Mouse (Mus musculus): ENCODE measurements around the gene Edn2.

Edn2 gene

DNA sequence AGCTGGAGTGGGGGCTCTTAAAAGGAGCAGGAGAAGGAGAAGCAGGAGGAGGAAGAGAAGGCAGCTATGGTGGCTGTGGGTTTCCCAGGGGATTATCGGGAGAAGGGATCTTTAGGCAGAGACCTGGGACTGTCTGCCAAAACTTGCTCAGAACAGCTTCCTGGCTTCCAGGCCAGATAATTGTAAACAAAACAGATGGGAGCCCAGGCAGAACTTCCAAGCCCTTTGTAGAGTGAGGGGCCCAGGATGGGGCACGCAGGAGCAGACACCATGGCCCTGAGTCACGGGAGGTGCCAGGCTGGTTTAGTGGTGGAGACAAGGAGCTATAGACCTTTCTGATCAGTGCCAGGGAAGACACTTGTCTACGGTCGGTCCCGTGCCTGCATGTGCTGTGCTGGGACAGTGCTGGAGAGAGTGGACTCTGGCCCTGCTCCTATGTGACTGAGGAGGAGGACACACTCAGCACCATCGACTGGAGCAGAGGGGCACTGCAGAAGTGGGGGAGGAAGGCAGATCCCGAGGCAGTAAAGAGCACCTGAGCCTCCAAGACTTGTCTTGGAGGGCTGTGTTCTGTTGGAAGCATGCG, 43.4 kb downstream of the Edn2 start:
- in situ Hi-C loops (cut with MseI, MboI), result no loop called here

DNA sequence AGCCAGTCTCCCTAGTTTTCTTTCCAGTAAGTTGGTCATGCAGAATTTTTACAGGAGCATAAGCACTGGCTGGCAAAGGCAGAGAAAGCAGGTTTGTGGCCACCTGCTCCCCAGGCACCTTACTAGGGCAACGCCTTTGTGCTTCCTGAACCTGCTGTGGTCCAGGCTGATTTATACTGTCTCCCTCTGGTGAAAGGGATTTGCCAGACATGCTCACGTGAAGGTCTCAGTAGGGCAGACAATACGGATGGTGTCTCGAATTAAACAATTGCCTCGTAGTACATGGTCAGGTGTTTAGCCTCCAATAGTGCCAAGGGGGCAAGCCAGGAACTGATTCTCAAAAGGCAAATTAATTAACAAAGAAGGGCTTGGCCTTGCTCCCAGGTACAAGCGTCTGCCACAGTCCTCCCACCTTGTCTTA, 45.5 kb downstream of the Edn2 start:
- in situ Hi-C loops (cut with MseI, MboI), result no loop called here

DNA sequence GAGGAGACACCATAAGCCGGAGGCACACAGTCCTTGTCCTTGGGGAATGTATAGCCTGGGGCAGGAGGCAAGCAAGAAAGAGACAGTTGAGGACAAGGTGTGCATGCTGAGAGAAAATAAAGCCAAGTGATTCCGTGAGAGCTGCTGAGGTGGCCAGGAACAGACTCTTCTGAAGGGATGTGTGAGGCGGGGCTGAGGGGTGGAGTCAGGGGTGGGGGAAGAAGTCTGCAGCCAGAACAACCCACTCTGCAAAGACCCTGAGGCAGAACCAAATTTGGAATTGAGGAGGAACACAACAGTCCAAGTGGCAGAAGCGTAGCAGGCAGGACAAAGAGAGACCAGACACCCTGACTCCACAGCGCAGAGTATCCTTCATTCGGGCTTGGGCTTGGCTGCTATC, 51.1 kb downstream of the Edn2 start:
- in situ Hi-C loops (cut with MseI, MboI), result no loop called here

DNA sequence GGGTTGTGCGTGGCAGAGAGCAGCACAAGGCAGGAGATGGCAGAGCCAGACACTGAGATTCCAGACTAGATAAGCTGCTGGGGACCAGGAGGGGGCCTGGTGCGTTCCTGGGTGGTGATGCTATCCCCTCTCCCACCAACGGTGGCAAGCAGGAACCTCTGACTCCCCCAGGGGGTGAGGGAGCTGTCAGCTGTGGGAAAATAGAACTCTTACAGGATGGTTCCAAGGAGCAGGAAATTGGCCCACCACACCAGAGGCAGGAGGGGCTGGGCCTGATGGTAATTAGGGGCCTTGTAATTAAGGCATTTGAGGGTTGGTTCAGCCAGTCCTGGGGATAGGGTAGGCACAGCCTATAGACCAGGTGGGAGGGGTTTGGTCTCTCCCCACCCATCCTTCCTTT, 51.8 kb downstream of the Edn2 start:
- in situ Hi-C loops (cut with MseI, MboI), result no loop called here

DNA sequence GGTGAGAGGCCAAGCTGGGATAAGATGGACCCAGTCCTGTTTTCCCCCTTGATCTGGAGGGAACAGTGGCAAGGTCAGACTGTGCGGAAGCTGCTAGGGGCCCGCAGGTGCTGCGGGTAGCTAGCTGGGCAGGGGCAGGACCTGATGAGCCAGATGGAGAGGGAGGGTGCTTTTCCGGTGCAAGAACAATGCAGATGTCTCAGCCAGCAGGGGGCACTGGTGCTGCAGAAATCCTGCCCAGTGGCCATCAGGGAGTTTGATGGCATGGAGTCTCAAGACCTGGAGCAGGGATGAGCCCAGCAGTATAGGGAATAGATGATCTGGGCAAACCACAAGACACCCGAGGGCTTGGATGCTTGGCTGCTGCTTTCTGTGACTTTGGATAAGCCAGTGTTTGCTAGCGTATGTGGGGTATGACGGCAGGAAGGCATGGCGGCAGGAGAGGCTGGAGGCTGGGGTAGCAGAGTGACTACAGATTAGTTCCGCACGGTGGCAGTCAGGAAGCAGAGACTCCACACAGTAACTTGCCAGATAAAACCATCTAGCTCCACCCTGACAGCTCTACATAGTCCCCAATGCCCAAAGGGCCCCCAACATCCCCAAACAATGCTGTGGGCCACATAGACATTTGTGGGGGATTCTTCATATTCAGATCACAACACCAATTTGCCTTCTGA, 55.0 kb downstream of the Edn2 start:
- in situ Hi-C loops (cut with MseI, MboI), result loop anchor here in 1 of 2 experiments (5.0 kb wide), 1 partner anchor 151 kb away; no protein-coding TSS in a partner anchor

DNA sequence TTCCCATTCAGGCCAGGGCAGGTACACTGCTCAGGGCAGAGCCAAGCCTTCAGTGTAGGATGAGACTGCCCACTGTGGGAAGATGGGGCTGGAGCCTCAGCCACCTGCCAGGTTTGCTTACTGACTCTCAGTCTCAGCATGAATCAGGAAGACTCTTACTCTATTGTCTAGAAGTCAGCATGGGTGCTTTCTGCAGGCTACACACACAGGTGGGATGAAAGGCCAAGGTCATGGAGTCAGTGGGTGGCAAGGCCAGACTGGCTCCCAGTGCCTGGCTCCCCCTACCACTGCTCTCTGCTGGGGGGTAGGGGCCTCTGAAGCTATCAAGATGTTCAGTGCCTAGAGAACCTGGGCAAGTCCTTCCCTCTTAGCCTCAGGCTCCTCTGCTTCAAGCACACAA, 55.9 kb downstream of the Edn2 start:
- in situ Hi-C loops (cut with MseI, MboI), result loop anchor here in 1 of 2 experiments (5.0 kb wide), 1 partner anchor 150 kb away; no protein-coding TSS in a partner anchor

All from mouse trophoblast stem cell (cell line).